Mouse (Mus musculus): Measurements from ENCODE around the gene Gm10282. TPM values are rescaled to one million over a fixed set of nuclear protein-coding genes. Genes with fewer than 3 reads are reported as not detected.

The Gm10282 gene
- polyA plus RNA-seq, 1 experiment from 2014 or later, result 14.5 TPM

DNA sequence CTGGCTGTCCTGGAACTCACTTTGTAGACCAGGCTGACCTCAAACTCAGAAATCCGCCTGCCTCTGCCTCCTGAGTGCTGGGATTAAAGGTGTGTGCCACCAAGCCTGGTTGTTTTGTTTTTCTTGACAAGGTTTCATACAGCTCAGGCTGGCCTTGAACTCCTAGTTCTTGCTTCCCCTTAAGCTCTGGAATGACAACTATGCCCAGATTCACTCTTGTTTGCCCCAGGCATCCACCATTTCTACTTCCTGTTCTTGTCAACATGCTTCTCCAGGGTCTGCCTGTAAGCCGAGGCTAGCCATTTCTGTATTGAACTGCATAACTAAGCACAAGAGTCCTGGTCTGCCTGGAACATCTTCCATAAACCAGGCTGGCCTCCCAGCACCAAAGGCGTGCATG, 24.1 kb upstream of the Gm10282 start:
- no peaks in the 10 kb centered on the region for H3K4me1 ChIP-seq (ENCODE audit: control insufficient read depth, insufficient read depth, low read depth, low read length)
- no peak overlapping the region for H3K9ac ChIP-seq (ENCODE audit: low read depth, low read length)
- H3K36me3 ChIP-seq (ENCODE audit: control insufficient read depth, insufficient read depth, low read length), result no peaks in the 10 kb centered on the region
- ATAC-seq, result no peak
- no peak overlapping the region for H3K4me3 ChIP-seq (ENCODE audit: low read length)
- no peaks in the 10 kb centered on the region for H3K27me3 ChIP-seq (replicated peaks; ENCODE audit: control insufficient read depth, insufficient read depth, low read length)
- H3K4me2 ChIP-seq (ENCODE audit: low read length), result no peak overlapping the region
- H3K27ac ChIP-seq (ENCODE audit: low read depth, low read length), result no peak overlapping the region
- H3K9me3 ChIP-seq (ENCODE audit: control insufficient read depth, low read length), result no peaks in the 10 kb centered on the region
- WGBS, result 84% methylated on average over 3 of the region's 3 CpGs

DNA sequence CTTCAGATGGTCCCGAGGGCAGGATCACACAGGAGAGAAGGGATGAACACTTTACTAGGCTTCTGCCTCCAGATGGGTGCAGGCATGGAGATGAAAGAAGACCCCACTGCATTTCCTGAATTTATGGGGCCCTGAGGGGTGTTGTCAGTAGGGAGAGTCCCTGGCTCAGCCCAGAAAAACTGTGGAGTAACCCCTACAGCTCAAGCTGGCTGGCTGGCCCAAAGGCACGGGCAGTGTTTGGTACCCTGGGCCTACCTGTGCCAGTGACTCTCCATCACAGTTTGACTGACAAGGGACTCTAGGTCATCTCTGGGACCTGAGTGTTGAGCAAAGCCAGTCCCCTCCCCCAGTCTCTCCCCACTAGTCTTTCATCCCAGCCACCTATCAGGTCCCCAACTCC, 19.6 kb upstream of the Gm10282 start:
- no peak overlapping the region for H3K9ac ChIP-seq (ENCODE audit: low read depth, low read length)
- no peak overlapping the region for H3K4me2 ChIP-seq (ENCODE audit: low read length)
- peaks cover 26% of the 10 kb centered on the region for H3K27me3 ChIP-seq (replicated peaks; ENCODE audit: control insufficient read depth, insufficient read depth, low read length)
- peaks cover 5% of the 10 kb centered on the region for H3K4me1 ChIP-seq (ENCODE audit: control insufficient read depth, insufficient read depth, low read depth, low read length)
- H3K4me3 ChIP-seq (ENCODE audit: low read length), result no peak overlapping the region
- no peak overlapping the region for H3K27ac ChIP-seq (ENCODE audit: low read depth, low read length)
- H3K36me3 ChIP-seq (ENCODE audit: control insufficient read depth, insufficient read depth, low read length), result no peaks in the 10 kb centered on the region
- no peaks in the 10 kb centered on the region for H3K9me3 ChIP-seq (ENCODE audit: control insufficient read depth, low read length)
- no peak for ATAC-seq
- 76% methylated on average over 2 of the region's 2 CpGs for WGBS

DNA sequence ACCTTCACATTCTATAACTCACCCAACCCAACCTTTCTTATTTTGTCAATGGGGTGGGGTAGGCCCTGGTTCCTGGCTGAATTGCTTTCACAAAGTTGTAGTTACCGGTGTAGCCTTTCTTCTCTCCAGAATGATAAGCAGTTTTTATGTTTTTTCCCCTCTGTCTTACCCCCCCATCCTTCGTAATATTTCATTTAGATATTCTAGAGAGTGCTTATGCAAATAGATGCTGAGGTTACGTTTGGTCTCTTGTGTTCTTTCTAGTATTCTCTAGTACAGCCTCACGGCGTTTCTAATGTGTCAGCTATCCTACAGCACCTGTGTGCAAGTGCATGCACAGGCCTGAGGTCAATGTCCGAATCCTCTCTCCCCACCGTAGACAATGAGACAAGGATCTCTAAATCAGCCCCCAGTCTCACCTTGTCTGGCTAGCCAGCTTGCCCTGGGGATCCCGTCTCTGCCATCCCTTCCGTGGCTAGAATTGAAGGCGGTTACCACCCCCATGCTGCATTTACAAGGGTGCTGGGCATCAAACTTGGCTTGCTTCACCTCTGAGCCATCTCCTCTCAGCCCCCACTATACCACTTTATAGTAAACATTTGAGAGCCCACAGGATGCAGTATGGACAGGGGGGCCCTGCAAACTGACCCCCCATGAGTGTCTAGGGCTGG, 19.1 kb upstream of the Gm10282 start:
- no peak overlapping the region for H3K27ac ChIP-seq (ENCODE audit: low read depth, low read length)
- peaks cover 27% of the 10 kb centered on the region for H3K27me3 ChIP-seq (replicated peaks; ENCODE audit: control insufficient read depth, insufficient read depth, low read length)
- peaks cover 10% of the 10 kb centered on the region for H3K4me1 ChIP-seq (ENCODE audit: control insufficient read depth, insufficient read depth, low read depth, low read length)
- no peaks in the 10 kb centered on the region for H3K9me3 ChIP-seq (ENCODE audit: control insufficient read depth, low read length)
- ATAC-seq, result no peak
- no peak overlapping the region for H3K4me2 ChIP-seq (ENCODE audit: low read length)
- H3K4me3 ChIP-seq (ENCODE audit: low read length), result no peak overlapping the region
- H3K36me3 ChIP-seq (ENCODE audit: control insufficient read depth, insufficient read depth, low read length), result no peaks in the 10 kb centered on the region
- WGBS, result 85% methylated on average over 10 of the region's 10 CpGs
- no peak overlapping the region for H3K9ac ChIP-seq (ENCODE audit: low read depth, low read length)

DNA sequence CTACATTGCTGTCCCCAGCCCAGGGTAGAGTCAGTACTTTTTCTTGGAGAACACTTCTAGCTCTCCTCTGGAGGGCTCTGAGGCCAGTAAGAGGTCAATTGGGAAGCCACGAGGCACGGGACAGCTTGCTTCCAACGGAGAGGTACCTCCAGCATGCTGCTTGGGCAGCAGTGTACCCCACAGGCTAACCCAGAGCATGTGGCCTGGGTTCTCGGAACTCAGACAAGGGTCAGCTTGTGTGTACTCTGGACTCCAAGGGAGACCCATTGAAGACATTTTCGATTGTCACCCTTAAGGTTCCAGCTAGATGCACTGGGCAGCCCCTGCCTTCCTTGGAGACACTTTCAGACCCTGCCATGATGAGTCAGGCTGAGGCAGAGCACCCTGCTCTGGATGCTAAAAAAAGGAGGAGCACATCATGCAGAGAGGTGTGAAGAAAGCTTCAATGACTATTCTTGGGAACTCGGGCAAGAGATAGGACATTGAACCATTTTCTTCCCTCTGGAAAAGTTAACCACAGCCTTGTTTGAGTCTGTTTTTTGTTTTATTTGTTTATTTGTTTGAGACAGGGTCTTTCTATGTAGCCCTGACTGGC, 18.2 kb upstream of the Gm10282 start:
- Histone ChIP-seq H3K27ac (ENCODE audit: low read depth, low read length) (no peak overlapping the region), H3K4me2 (ENCODE audit: low read length) (no peak overlapping the region), H3K36me3 (ENCODE audit: control insufficient read depth, insufficient read depth, low read length) (no peaks in the 10 kb centered on the region), H3K27me3 (replicated peaks; ENCODE audit: control insufficient read depth, insufficient read depth, low read length) (peaks cover 31% of the 10 kb centered on the region), H3K9ac (ENCODE audit: low read depth, low read length) (no peak overlapping the region), H3K4me1 (ENCODE audit: control insufficient read depth, insufficient read depth, low read depth, low read length) (peaks cover 14% of the 10 kb centered on the region), H3K9me3 (ENCODE audit: control insufficient read depth, low read length) (no peaks in the 10 kb centered on the region), H3K4me3 (ENCODE audit: low read length) (no peak overlapping the region)
- no peak for ATAC-seq
- WGBS, result 54% methylated on average over 6 of the region's 6 CpGs

DNA sequence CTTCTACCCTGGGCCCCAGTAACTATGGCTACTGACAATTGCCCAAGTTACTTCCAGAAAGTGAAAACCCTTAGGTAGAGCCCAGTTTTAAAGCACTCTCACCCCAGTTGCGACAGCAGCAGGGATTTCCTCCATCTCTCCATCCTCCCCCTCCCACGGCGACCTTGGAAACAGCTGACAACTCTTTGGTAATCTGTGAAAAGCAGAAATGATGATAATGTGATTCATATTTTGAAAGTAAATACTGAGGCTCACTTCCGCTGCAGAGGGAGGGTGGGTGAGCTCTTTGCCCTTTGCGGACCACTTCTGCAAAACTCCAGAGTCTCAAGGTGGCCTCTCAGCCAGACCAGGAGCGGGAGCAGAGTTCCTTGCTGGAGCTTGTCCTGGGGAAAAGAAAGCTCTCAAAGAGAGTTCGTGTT, 17.4 kb upstream of the Gm10282 start:
- Histone ChIP-seq H3K27ac (ENCODE audit: low read depth, low read length) (no peak overlapping the region), H3K4me3 (ENCODE audit: low read length) (no peak overlapping the region), H3K36me3 (ENCODE audit: control insufficient read depth, insufficient read depth, low read length) (no peaks in the 10 kb centered on the region), H3K27me3 (replicated peaks; ENCODE audit: control insufficient read depth, insufficient read depth, low read length) (peaks cover 31% of the 10 kb centered on the region), H3K9ac (ENCODE audit: low read depth, low read length) (no peak overlapping the region), H3K9me3 (ENCODE audit: control insufficient read depth, low read length) (no peaks in the 10 kb centered on the region), H3K4me2 (ENCODE audit: low read length) (peak overlapping the region; percentile 15; the same call in 1 of the 2 replicates), H3K4me1 (ENCODE audit: control insufficient read depth, insufficient read depth, low read depth, low read length) (peaks cover 14% of the 10 kb centered on the region)
- 72% methylated on average over 7 of the region's 7 CpGs for WGBS
- ATAC-seq, result no peak

DNA sequence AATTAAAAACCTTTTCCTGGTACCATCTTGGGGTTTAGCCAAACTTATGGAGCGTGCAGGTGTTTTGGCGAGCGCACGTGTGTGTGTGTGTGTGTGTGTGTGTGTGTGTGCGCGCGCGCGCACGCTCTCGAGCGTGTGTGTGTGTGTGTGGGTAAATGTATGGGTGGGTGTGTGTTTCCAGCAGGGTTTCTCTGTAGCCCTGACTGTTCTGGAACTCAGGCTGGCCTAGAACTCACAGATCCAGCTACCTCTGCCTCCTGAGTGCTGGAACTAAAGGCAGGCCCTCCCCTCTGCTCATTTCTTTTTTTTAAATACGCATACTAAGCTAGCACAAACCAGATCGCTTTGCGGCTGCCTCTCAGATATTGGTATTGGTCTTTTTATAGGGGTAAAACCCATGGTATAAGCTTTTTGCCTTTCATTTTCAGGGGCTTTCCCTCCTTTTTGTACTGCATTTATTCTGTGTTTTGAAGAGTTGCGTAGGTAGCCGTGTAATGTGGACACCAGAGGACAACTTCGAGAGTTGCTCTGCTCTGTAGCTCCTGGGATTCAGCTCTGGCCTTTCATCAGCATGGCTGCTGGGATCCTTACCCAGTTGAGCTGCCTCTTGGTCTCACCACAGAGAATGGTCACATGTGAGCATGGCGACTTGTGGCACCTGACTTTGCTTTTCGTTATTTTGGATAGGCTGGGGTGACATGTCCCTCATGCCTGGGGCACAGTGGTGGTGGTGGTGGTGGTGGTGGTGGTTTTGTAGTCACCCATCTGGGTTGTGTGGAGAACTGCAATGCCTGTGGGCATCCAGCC, 16.8 kb upstream of the Gm10282 start:
- 90% methylated on average over 20 of the region's 20 CpGs for WGBS
- Histone ChIP-seq H3K4me3 (ENCODE audit: low read length) (no peak overlapping the region), H3K4me2 (ENCODE audit: low read length) (peak overlapping the region; percentile 15; the same call in 1 of the 2 replicates), H3K36me3 (ENCODE audit: control insufficient read depth, insufficient read depth, low read length) (no peaks in the 10 kb centered on the region), H3K9me3 (ENCODE audit: control insufficient read depth, low read length) (no peaks in the 10 kb centered on the region), H3K27me3 (replicated peaks; ENCODE audit: control insufficient read depth, insufficient read depth, low read length) (peaks cover 31% of the 10 kb centered on the region), H3K27ac (ENCODE audit: low read depth, low read length) (no peak overlapping the region), H3K9ac (ENCODE audit: low read depth, low read length) (no peak overlapping the region; the same call in 1 of the 2 replicates), H3K4me1 (ENCODE audit: control insufficient read depth, insufficient read depth, low read depth, low read length) (peaks cover 14% of the 10 kb centered on the region)
- no peak for ATAC-seq

DNA sequence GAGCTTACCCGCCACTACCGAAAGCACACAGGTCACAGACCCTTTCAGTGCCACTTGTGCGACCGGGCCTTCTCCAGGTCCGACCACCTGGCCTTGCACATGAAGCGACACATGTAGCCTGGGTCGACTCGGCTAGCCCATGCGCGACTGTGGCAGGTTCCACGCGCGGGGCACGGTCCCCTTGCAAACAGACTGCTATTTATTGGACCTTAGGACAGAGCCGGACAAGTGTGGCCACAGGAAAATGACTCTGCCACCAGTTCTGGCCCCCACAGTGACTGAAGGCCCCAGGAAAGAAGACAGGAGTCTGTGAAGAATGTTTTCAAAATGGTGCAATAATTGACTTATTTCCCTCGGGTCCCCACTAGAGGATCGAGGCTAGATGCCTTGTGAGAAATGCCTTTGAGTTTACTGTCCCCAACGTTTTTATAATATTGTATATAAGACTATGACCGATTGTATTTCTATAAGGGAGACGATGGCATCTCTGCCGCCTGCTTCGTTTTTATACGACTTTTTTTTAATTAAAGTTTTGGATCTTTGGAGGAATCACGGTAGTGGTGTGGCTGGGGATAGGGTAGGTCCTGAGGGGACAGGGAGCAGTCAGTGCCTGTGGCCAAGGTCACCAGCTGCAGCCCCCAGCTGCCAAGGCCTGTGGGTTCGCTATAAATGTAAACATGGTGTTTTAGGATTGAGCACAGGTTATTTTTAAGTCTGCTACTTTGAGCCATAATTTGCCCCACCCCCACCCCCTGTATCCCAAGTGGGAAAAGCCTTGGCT, 15.9 kb upstream of the Gm10282 start:
- Histone ChIP-seq H3K4me2 (ENCODE audit: low read length) (peak overlapping the region; percentile 19), H3K27me3 (replicated peaks; ENCODE audit: control insufficient read depth, insufficient read depth, low read length) (peaks cover 31% of the 10 kb centered on the region), H3K4me3 (ENCODE audit: low read length) (peak overlapping the region; percentile 58), H3K9me3 (ENCODE audit: control insufficient read depth, low read length) (no peaks in the 10 kb centered on the region), H3K9ac (ENCODE audit: low read depth, low read length) (peak overlapping the region; percentile 35; the same call in 1 of the 2 replicates), H3K4me1 (ENCODE audit: control insufficient read depth, insufficient read depth, low read depth, low read length) (peaks cover 14% of the 10 kb centered on the region), H3K27ac (ENCODE audit: low read depth, low read length) (no peak overlapping the region), H3K36me3 (ENCODE audit: control insufficient read depth, insufficient read depth, low read length) (no peaks in the 10 kb centered on the region)
- 61% methylated on average over 25 of the region's 25 CpGs for WGBS
- ATAC-seq, result no peak

DNA sequence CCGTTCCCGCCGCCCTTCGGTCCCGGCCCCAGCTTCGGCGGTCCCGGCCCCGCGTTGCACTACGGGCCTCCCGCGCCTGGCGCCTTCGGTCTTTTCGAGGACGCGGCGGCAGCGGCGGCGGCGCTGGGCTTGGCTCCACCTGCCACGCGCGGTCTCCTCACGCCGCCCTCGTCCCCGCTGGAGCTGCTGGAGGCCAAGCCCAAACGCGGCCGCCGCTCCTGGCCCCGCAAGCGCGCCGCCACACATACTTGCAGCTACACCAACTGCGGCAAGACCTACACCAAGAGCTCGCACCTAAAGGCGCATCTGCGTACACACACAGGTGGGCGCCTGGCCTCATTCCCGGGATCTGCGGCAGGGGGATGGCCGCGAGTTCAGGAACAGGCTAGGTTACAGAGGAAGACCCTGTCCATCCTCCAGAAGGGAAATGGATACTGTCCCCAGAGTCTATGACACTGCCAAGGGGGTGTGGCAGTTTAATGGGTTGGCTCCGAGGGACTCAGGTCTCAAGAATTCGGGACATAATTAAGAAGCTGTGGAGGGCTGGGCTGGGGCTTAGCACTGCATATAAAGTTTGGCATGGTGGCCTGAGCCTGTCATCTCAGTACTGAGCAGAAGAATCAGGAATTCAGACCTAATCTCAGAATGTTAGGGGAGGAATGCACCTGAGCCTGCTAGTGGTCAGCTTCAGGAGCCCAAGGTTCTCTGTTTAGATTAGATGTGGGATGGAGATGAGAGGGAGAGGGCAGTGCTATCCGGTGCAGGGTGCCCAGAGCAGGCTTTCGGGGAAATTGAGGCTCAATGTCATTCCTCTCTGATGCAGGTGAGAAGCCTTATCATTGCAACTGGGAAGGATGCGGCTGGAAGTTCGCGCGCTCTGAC, 15.1 kb upstream of the Gm10282 start:
- WGBS, result 8% methylated on average over 53 of the region's 55 CpGs
- ATAC-seq, result no peak
- peaks cover 31% of the 10 kb centered on the region for H3K27me3 ChIP-seq (replicated peaks; ENCODE audit: control insufficient read depth, insufficient read depth, low read length)

More for the DNA sequence above, 15.1 kb upstream of the Gm10282 start:
- Histone ChIP-seq H3K4me3 (ENCODE audit: low read length) (peak overlapping the region; percentile 58), H3K36me3 (ENCODE audit: control insufficient read depth, insufficient read depth, low read length) (no peaks in the 10 kb centered on the region), H3K9me3 (ENCODE audit: control insufficient read depth, low read length) (no peaks in the 10 kb centered on the region), H3K4me1 (ENCODE audit: control insufficient read depth, insufficient read depth, low read depth, low read length) (peaks cover 14% of the 10 kb centered on the region), H3K4me2 (ENCODE audit: low read length) (peak overlapping the region; percentile 67), H3K9ac (ENCODE audit: low read depth, low read length) (peak overlapping the region; percentile 70), H3K27ac (ENCODE audit: low read depth, low read length) (peak overlapping the region; percentile 17; the same call in 1 of the 2 replicates)
